Mouse (Mus musculus) E14TG2a.4 (cell line): ENCODE measurements around the gene Foxl2.

ENCODE experiments used
- CTCF ChIP-seq: conservative IDR thresholded peaks from 2 replicates; pipeline ENCODE4 v1.5.1; 2014; ENCODE audit warnings: low read length
- NANOG ChIP-seq: IDR thresholded peaks from 2 replicates; pipeline ENCODE4 v1.6.1; 2014; ENCODE audit warnings: borderline replicate concordance, low read length, mixed read lengths
- POU5F1 ChIP-seq: IDR thresholded peaks from 2 replicates; pipeline ENCODE4 v1.6.1; 2014; ENCODE audit warnings: low read length, borderline replicate concordance

DNA sequence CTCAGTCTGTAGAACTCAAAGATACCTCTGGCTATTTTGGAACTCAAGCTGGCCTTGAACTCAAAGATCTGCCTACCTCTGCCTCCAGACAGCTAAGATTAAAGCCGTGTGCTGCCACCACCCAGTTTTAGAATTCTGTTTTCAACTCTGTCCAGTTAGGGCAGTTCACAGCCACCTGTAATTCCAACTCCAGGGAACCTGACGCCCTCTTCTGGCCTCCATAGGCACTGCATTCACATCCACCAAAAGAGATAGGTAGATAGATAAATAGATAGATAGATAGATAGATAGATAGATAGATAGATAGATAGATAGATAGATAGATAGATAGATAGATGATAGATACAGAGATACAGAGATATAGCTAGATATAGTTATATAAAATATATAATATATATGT is 15.8 kb upstream of the Foxl2 start:
- TF ChIP-seq CTCF (peak; percentile 38), NANOG (no peak), POU5F1 (no peak)
